ENCODE assay signal across 13 mouse cellular contexts in genomic region chr12:102139710-102140109, GRCm38 (mm10). TPM values are rescaled to one million over a fixed set of nuclear protein-coding genes. Genes with fewer than 3 reads are reported as not detected.
DNase-seq lines count a peak whose midpoint lies in the region; ATAC-seq and TF ChIP-seq lines count a peak whose summit lies in the region.
"Had no signal": no experiment of that assay in that cellular context is flagged by ENCODE, and none has a peak within 500 bp of the region (broad histone marks: within the 10 kb centered on the region; RNA-seq: fewer than 3 reads in every experiment).

No protein-coding gene starts in this region.

- H3K9me3 ChIP-seq in lung, postnatal 0 days (ENCODE audit: low read length): no peaks in the 10 kb centered on the region
- no peaks in the 10 kb centered on the region for H3K9me3 ChIP-seq in heart, embryonic 15.5 days (replicated peaks)
- H3K9me3 ChIP-seq: intestine, embryonic 15.5 days; liver, embryonic 15.5 days had no signal

- H3K36me3 ChIP-seq in lung, postnatal 0 days (ENCODE audit: insufficient read depth, low read length): no peaks in the 10 kb centered on the region
- no peaks in the 10 kb centered on the region for H3K36me3 ChIP-seq in heart, embryonic 15.5 days
- H3K36me3 ChIP-seq: intestine, embryonic 15.5 days; liver, embryonic 15.5 days had no signal

- TF ChIP-seq CTCF in lung, postnatal 0 days (IDR thresholded peaks at IDR 0.05): peak; percentile 3; the same call in 1 of the 2 replicates

- H3K4me1 ChIP-seq in lung, postnatal 0 days (ENCODE audit: insufficient read depth, low read depth, low read length): no peaks in the 10 kb centered on the region
- peaks cover 12% of the 10 kb centered on the region for H3K4me1 ChIP-seq in heart, embryonic 15.5 days (replicated peaks)
- H3K4me1 ChIP-seq: intestine, embryonic 15.5 days; liver, embryonic 15.5 days had no signal

- no peaks in the 10 kb centered on the region for H3K27me3 ChIP-seq in lung, postnatal 0 days (replicated peaks; ENCODE audit: insufficient read depth, low read length)
- H3K27me3 ChIP-seq in heart, embryonic 15.5 days: no peaks in the 10 kb centered on the region
- H3K27me3 ChIP-seq: intestine, embryonic 15.5 days; liver, embryonic 15.5 days had no signal

- no peak for TF ChIP-seq EP300 in lung, postnatal 0 days (IDR thresholded peaks at IDR 0.05)

- H3K9ac ChIP-seq in lung, postnatal 0 days (replicated peaks; ENCODE audit: low read depth): no peak overlapping the region
- no peak overlapping the region for H3K9ac ChIP-seq in heart, embryonic 15.5 days
- H3K9ac ChIP-seq: intestine, embryonic 15.5 days; liver, embryonic 15.5 days had no signal

- no peak overlapping the region for H3K27ac ChIP-seq in lung, postnatal 0 days (ENCODE audit: low read length)
- peak overlapping the region; percentile 48; the same call in 1 of the 2 replicates for H3K27ac ChIP-seq in heart, embryonic 15.5 days
- H3K27ac ChIP-seq: intestine, embryonic 15.5 days; liver, embryonic 15.5 days; stomach, postnatal 0 days had no signal

- WGBS in lung, postnatal 0 days: 56% methylated on average over 10 of the region's 10 CpGs
- 42% methylated on average over 10 of the region's 10 CpGs for WGBS in heart, embryonic 15.5 days

- no peak overlapping the region for H3K4me2 ChIP-seq in lung, postnatal 0 days (replicated peaks; ENCODE audit: low read depth, low read length)
- peak overlapping the region; percentile 2; the same call in 1 of the 2 replicates for H3K4me2 ChIP-seq in heart, embryonic 15.5 days
- H3K4me2 ChIP-seq: intestine, embryonic 15.5 days; liver, embryonic 15.5 days had no signal

- no peak for ATAC-seq in lung, postnatal 0 days
- peak; percentile 75 for ATAC-seq in heart, embryonic 15.5 days (replicated peaks; ENCODE audit: insufficient number of reproducible peaks, insufficient read depth, low FRiP score, low read depth)
- ATAC-seq: intestine, embryonic 15.5 days had no signal

- H3K4me3 ChIP-seq in lung, postnatal 0 days (ENCODE audit: low read depth, low read length): no peak overlapping the region
- H3K4me3 ChIP-seq in heart, embryonic 15.5 days: no peak overlapping the region
- H3K4me3 ChIP-seq: intestine, embryonic 15.5 days; liver, embryonic 15.5 days had no signal

- no peak for DNase-seq in lung, postnatal 0 days (ENCODE audit: low spot score)
- DNase-seq in lung, postnatal 4 days: no peak
- DNase-seq in layer of hippocampus, postnatal 10 days (ENCODE audit: low spot score in 2 of 2): peak; percentile 42 to 43
- DNase-seq in right cerebral cortex, postnatal 36 days (ENCODE audit: low spot score in 2 of 2): peak; percentile 49 to 66
- DNase-seq in gastrocnemius, postnatal 10 days: no peak
- no peak for DNase-seq in embryo, embryonic 10.5 days (ENCODE audit: low spot score)
- no peak for DNase-seq in embryo, embryonic 9.5 days (ENCODE audit: extremely low spot score)
- DNase-seq: gastrocnemius, postnatal 36 days had no signal

RNA-seq across cellular contexts. Expression of gene Slc24a4, which starts 11.2 kb away (rescaled TPM):
- polyA plus RNA-seq in lung, postnatal 0 days (2015; fragmentation: Nextera tagmentation; extraction: Ambion mirVana): 10.2 and 10.7 TPM in 2 replicates
- 2.8 and 2.9 TPM in 2 replicates for polyA plus RNA-seq in heart, embryonic 15.5 days (2015; fragmentation: Nextera tagmentation; extraction: Ambion mirVana)
- 10 to 100 TPM; 17.2 to 17.5 TPM for total RNA-seq in layer of hippocampus, postnatal 10 days (2021)
- total RNA-seq in gastrocnemius, postnatal 10 days (2021): under 1 TPM; 0.26 to 0.32 TPM
- total RNA-seq: gastrocnemius, postnatal 36 days; megakaryocyte-erythroid progenitor cell, adult 5-6 weeks had no signal

Comparison
In these comparisons a context has a peak if more than half of its experiments do, and no peak if none do; other contexts are left out.
1. DNase-seq: peak in layer of hippocampus, postnatal 10 days (2 of 2) and right cerebral cortex, postnatal 36 days (2 of 2); none in lung, postnatal 0 days (single experiment), lung, postnatal 4 days (0 of 2), gastrocnemius, postnatal 10 days (single experiment), embryo, embryonic 10.5 days (single experiment) and embryo, embryonic 9.5 days (single experiment).
2. RNA of gene Slc24a4, which starts 11.2 kb away (total RNA-seq): 17.2 to 17.5 TPM in layer of hippocampus, postnatal 10 days; 0.26 to 0.32 TPM in gastrocnemius, postnatal 10 days; every median in the first group is over 10 times any median in the second.